Mouse (Mus musculus) gastrocnemius, postnatal 4 days (tissue): ENCODE measurements at regions not wholly inside any gene's neighbourhood (a gene's known extent, or its start where the extent isn't known, plus 50 kb on each side); places are given as distances from the start of the nearest gene placed in this dataset.

Experiments used
- DNase-seq, 2 experiments: peaks; one replicate each; pipeline ENCODE4 v3.0.0; 2021 to 2022; ENCODE audit warnings: low spot score in 2 of 2, mixed read lengths in 2 of 2

DNA sequence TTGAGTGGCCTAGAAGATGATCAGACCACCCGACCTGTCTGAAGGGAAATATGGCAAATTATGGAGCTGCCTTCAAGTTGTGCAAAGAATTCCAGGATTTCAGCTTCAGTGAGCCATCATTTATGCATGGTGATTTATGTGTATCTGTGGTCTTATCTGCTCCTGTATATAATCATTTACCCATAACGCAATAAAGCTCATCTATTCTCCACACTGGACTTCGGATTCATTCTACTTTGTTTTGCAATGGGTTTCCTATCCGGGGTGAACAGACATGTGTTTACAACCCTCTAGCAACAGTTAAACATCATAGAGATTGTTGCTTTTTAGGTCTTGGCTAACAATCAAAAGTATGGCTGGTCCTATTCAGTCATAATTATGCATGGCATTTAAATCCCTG, 145.1 kb downstream of the Pcdh10 start:
- no peak for DNase-seq

DNA sequence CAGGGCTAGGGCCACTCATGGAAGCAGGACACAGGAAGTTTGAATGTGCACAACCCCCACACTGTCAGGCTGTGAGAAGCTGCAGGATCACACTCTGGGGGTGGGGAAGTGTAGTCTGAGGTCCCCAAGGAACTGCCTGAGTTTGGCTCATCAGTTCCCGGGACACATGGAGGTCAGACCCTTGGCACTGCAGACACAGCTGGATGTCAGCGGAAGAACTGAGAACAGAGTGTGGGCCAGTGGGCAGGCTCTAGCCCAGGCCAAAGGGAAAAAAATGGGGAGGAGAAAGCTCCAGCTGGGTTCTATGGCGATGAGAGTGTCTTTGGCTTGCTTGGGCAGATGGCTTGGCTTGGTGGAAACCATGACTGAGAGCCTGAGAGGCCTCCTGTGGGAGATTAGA, 168.9 kb downstream of the Pcdh10 start:
- no peak for DNase-seq

DNA sequence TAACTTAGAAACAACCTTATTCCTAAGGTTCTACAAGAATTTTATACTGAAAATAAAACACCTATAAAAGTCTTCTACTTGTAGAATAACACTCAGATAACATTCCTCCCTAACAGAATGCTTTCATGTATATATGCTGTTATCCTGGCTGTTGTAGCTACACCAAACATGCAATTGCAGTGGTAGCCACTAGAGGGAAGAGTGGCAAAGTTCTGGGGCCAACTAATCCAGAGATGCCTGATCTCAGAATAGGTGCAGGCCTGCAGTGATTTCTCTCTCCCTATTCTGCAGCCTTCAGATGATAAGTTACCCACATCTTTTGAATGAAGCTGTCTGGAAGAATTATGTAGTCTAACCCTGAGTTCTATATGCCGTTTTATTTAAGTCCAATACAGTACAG, 177.5 kb downstream of the Pcdh10 start:
- peak in 1 of 2 experiments; percentile 18 for DNase-seq

DNA sequence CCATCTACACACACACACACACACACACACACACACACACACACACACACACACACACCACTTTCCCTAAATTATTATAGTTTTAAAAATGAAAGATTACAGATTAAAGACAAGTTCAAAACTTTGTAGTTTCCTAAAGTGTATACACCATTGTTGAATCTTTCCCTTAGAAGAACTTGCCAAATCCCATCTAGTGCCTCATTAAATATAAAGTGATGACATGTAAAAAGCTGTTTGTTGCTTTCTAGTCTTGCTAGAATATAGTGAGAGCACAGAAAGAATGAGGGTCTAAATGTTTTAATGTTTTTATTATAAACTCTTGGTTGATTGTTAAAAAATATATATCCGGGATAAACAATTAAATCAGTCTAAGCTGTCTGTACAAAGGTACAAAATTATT, 194.8 kb downstream of the Pcdh10 start:
- no peak for DNase-seq

DNA sequence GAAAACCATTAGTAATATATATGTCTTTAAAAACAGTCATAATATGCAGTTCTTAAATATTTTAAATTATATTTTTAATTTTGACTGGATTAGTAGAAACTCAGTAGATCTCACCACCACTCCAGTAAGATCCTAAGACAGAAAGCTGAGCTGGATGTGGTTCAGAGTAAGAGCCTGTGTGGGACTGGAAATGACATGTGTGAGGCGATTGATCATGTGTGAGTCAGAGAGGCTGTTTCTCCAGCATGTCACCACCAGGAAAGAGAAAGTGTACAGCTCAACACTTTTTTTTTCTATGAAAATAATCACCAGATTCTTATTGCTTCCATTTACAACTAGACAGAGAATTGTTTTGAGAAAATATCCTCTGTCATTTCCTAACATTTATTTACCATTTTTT, 198.8 kb downstream of the Pcdh10 start:
- no peak for DNase-seq

DNA sequence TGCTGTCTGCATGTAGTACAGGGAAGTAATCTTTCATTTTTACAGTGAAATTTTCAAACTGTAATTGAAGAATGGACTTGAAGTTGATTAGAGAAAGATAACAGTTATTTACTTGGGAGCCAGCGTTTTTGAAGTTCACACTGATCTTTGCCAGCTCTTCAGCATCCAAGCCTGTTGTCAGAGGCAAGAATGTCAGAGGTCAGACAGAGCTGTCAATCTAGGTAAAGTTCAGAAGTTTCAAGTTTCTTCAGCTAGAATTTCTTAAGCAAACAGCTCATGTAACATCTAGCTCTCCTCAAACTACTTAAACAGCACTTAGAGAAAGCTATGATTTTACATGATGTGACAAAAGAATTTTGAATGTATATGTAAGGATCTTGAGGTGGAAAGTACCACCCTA, 215.4 kb downstream of the Pcdh10 start:
- DNase-seq, result no peak

DNA sequence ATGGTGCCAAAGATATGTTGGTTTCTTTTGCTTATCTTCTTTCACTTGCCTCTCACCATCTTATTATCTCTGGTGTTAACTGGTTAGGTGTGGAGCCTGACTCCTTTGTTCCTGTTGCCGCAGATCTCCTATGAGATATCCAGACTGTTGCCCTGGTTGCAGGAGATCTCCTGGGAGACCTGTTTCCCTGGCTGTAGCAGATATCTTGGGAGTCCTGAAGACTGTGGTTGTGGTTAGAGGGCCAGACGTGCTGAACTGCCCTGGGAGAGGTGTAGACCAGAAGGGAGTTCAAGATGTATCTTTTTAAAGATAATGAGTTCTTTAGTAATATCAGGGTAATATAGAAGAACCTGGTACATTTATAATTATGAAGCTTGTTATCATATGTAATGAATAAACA, 224.1 kb downstream of the Pcdh10 start:
- no peak for DNase-seq

DNA sequence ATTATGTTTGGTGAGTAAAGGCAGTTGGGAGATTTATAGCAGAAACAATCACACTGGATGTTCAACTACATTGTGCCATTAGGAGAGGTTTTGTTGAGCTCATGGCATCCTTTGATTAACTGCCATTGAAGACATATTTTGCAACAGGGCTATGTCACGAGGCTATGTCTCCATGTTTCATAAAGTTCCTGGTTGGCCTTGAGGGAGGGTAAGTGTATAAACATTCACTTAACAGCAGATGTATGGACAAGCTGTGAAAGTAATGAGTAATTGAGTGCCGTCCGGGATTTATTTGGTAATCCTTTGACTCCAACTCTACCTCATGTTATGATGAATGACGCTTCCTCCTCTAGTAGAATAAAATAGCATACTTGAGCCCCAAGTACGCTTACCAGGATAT, 225.0 kb downstream of the Pcdh10 start:
- DNase-seq, result no peak

DNA sequence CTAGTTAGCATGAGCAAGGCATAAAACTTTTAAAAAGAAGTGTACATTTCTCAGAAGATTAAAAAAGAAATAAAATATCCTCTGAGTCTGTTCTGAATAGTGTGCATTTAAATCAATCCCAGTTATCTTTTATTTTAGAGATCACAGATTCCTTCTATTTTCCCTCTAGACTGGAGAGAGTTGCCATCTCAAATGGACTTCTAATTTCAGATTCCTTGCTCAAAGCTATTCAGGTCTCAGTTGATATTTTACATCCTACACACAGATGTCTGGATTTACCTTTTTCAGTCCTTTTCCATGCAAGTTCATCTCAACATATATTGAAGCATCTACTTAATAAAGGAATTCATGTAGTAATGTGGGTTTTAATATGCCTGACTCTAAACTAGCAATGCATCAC, 242.5 kb downstream of the Pcdh10 start:
- DNase-seq, result no peak

DNA sequence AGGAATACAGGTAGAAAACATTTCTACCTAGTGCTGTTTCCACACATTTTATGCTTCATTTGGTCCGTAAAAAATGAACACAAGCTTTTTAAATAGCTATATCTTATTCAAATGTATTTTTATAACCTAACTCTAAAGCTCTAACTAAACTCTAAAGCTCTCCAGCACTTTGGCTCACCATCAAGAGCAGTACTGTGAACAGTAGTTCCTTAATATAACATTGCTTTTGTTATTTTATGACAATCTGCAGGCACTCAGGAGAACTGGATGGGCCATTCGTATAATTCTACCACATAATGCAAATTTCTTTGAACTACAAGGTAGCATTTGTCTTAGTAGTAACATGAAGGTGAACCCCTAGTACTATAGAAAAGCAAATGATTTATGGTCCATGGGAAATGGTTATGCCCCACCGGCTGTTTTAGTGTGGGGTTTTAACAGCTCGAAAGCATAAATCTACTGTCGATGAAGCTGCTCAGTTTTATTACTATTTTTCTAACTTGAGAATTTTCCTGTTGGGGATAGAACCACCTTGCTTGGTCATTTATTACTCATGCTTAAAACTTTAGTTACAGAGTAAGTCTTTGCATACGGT, 267.8 kb downstream of the Pcdh10 start:
- DNase-seq, result no peak

DNA sequence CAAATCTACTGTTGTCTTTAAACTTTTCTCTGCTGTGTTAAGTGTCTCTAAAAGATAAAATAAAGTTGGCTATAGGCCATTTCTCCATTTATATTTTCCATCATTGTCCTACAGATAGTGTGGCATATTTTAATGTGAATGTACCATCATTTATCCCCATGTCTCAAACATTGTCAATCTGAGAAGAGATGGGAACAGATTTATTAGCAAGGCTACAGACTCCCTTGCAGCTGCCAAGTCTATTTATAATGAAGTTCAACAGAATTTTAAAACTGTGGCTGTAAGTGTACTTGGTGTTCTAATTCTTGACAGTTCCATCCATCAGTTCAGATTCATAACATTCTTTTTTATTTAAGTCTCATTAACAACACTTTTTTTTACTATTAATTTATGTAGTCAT, 271.2 kb downstream of the Pcdh10 start:
- no peak for DNase-seq

DNA sequence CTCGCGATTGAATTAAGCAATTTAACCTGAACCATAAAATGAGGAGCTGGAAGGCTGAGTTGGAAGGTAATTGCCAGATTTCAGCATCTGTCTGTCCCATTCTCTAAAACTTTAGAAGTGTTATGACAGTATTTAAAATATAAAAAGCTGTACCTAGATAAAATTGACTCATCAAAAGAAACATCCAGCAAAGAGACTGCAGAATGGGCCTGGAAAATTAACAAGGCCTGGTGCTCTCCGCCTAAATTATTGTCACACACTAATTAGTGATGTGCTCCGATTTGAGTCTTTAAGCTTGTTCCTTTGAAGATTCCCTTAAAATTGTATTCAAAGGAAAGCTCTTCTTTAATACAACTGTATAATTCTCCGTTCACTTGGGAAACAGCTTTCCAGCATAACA, 278.8 kb downstream of the Pcdh10 start:
- no peak for DNase-seq

DNA sequence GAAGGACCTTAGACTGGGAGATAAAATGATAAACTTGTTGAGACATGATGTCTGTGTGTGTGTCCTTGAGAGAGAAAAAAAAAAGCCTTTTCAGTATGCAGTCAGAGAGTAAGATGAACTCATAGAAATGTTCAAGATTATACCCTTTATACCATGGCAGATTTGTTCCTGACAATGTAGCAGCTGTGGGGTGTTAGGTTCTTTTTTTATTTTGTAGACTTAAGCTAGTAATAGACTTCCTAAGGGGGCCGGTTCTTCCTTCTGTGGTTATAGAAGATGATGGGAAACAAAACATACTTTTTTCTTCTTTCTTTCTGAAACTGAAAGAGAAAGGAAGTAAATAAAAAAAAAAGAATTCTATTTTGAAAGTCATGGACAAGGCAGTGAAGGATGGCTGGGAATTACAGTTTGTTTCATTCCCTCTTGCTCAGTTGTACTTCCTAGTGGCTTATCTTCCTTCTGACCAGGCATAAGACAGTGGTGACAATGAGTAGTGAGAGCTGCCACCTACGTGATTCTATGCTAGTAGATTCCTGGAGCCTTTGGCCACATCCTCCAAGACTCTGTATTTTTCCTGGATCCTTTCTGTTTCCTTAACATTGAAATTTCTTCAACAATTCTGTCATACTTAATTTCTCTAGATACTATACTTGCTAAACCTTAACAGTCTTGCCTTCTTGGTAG, 280.0 kb downstream of the Pcdh10 start:
- no peak for DNase-seq

DNA sequence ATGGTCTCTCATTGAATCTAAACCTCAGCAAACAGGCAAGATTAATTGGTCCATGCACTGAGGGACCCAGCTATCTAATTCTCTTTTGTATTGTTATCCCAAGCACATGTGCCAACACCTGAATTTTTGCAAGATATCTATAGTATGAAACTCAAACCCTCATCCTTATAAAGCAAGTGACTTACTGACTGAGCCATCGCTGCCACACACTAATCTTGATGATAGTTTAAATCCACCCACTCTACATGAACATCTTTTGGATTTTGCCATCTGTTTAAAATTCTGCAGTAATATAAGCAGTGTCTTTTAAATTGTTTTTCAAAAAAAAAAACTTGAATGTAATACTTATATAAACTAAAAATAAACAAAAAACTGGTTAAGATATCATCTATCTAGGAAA, 280.9 kb downstream of the Pcdh10 start:
- no peak for DNase-seq

DNA sequence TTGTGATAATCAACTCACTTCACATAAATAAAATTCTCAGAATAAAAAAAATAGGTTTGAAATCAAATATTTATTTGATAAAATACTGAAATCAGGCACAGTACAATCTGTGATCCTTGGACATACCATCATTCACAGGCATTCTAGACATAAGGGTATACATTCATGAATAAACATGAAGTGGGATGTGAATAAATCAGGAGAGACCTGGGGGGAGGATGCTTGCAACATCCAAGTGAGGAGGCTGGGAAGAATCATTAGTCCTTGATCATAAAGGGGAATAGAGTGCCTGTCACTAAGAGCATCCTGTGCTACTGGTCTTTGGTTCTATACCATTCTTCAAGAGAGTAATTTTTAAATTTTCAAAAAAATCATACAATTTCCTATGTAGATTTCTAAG, 292.2 kb downstream of the Pcdh10 start:
- DNase-seq, result no peak

DNA sequence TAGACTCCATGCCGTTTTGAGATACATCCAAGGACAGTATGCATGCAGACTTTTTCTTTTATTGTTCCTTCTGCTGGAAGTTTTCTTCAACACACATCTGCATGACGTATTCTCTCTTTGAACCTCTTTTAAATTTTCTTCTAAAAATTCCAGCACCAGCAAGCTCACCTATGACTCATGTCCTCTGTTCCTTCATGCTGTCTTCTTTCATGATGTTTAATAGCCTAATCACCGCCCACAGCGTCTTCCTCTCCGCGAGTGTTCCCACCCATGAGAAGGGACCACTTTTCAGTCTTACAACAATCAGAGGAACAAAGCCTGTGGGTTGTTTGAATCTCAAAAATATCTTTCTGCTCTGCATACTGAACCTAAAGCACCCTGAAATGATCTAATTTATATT, 299.5 kb downstream of the Pcdh10 start:
- no peak for DNase-seq

DNA sequence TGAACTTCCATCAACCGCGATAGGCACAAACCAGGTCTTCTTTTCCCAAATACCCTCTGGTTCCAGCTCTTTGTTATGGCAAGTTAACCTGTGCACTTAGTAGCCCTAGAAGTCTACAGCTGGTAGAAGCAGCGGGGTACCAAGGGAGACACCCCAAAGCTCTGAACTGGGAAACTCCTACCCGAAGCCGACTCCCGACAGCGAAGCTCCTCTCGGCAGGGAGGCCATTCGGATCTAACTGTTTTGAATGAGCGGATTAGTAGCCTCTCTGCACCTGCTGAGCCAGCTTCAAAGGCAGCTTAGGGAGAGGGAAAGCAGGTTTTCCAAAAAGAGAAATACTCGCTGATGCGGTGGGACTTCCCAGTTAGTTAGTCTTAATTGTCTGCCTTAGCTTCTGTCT, 303.2 kb downstream of the Pcdh10 start:
- DNase-seq, result no peak

DNA sequence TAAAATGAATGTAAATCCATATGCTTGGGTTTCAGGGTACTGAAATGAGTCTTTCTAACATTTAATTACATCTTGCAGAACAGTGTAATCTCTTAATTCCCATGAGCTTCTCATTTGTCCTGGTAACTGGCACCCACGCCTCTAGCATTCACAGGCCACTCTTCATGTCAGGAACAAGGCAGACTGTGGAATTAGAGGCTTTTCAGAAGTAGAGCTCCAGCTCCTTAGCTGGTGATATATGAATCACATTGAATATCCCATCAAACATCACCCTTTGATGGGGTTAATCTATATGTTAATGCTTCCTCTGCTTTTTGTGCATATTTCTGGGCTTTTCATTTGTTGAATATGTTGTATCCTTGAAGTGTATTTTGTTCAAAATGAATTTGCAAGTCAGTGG, 329.7 kb downstream of the Pcdh10 start:
- DNase-seq, result no peak
